Mouse (Mus musculus): ENCODE measurements at regions not wholly inside any gene's neighbourhood (a gene's known extent, or its start where the extent isn't known, plus 50 kb on each side); places are given as distances from the start of the nearest gene placed in this dataset.

DNA sequence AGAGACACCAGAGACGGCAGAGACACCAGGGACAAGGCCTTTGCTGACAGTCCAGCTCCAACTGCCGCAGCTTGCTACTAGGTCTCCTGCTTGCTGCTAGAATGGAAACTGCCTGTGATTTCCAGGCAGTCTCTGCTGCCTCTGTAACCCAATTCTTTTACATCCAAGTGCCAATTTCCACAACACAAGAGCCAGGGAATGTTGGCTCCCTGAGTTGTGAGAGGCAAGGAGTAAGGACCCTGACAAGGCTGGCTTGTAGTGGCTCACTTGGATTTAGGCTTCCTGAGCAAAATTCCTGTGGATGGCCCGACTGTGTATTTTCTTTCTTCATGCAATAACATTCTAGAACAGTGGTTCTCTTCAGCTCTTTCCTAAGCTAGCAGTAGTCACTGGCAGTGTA, 283.9 kb downstream of the Impad1 start:
- Histone ChIP-seq H3K4me2 (ENCODE audit: low read depth) (no peak overlapping the region), H3K36me3 (replicated peaks; ENCODE audit: control insufficient read depth, insufficient read depth, low read depth) (no peaks in the 10 kb centered on the region), H3K27me3 (ENCODE audit: control insufficient read depth, insufficient read depth, low read length) (no peaks in the 10 kb centered on the region), H3K27ac (no peak overlapping the region), H3K9ac (replicated peaks) (no peak overlapping the region), H3K4me3 (ENCODE audit: insufficient read depth in 1 of 2, low read depth in 2 of 2, low read length in 2 of 2) (no peak overlapping the region), H3K9me3 (ENCODE audit: control insufficient read depth, low read length) (no peaks in the 10 kb centered on the region), H3K4me1 (replicated peaks; ENCODE audit: control insufficient read depth in 2 of 2, insufficient read depth in 2 of 2, low read length in 1 of 2) (no peaks in the 10 kb centered on the region)
- no peak for ATAC-seq (ENCODE audit: insufficient read depth)
- WGBS (ENCODE audit: insufficient replicate concordance), result 50% methylated on average over 3 of the region's 3 CpGs
- no peak for TF ChIP-seq EP300 (IDR thresholded peaks at IDR 0.05; ENCODE audit: low read depth)
- TF ChIP-seq CTCF (IDR thresholded peaks at IDR 0.05; ENCODE audit: low read depth), result no peak
- DNase-seq (ENCODE audit: low read depth in 3 of 3, low spot score in 3 of 3), result no peak

GRCm38 (mm10) chr4:4497199-4497598, 296.0 kb downstream of the Impad1 start:
- DNase-seq (ENCODE audit: low read depth in 3 of 3, low spot score in 3 of 3) (no peak), ATAC-seq (ENCODE audit: insufficient read depth) (no peak)
- TF ChIP-seq CTCF (IDR thresholded peaks at IDR 0.05; ENCODE audit: low read depth) (no peak), EP300 (IDR thresholded peaks at IDR 0.05; ENCODE audit: low read depth) (no peak)
- H3K27ac ChIP-seq, result no peak overlapping the region
- no peak overlapping the region for H3K9ac ChIP-seq (replicated peaks)
- WGBS (ENCODE audit: insufficient replicate concordance), result 45% methylated on average over 1 of the region's 1 CpGs
- H3K9me3 ChIP-seq (ENCODE audit: control insufficient read depth, low read length), result no peaks in the 10 kb centered on the region
- no peaks in the 10 kb centered on the region for H3K4me1 ChIP-seq (replicated peaks; ENCODE audit: control insufficient read depth in 2 of 2, insufficient read depth in 2 of 2, low read length in 1 of 2)
- H3K36me3 ChIP-seq (replicated peaks; ENCODE audit: control insufficient read depth, insufficient read depth, low read depth), result no peaks in the 10 kb centered on the region
- no peaks in the 10 kb centered on the region for H3K27me3 ChIP-seq (ENCODE audit: control insufficient read depth, insufficient read depth, low read length)
- H3K4me3 ChIP-seq (ENCODE audit: insufficient read depth in 1 of 2, low read depth in 2 of 2, low read length in 2 of 2), result no peak overlapping the region
- H3K4me2 ChIP-seq (ENCODE audit: low read depth), result no peak overlapping the region

GRCm38 (mm10) chr4:4496181-4496580, 297.0 kb downstream of the Impad1 start:
- DNase-seq (ENCODE audit: low read depth in 3 of 3, low spot score in 3 of 3), result no peak
- Histone ChIP-seq H3K4me3 (ENCODE audit: insufficient read depth in 1 of 2, low read depth in 2 of 2, low read length in 2 of 2) (no peak overlapping the region), H3K4me1 (replicated peaks; ENCODE audit: control insufficient read depth in 2 of 2, insufficient read depth in 2 of 2, low read length in 1 of 2) (no peaks in the 10 kb centered on the region), H3K9me3 (ENCODE audit: control insufficient read depth, low read length) (no peaks in the 10 kb centered on the region), H3K4me2 (ENCODE audit: low read depth) (no peak overlapping the region), H3K36me3 (replicated peaks; ENCODE audit: control insufficient read depth, insufficient read depth, low read depth) (no peaks in the 10 kb centered on the region), H3K27ac (no peak overlapping the region), H3K27me3 (ENCODE audit: control insufficient read depth, insufficient read depth, low read length) (no peaks in the 10 kb centered on the region), H3K9ac (replicated peaks) (no peak overlapping the region)
- ATAC-seq (ENCODE audit: insufficient read depth), result no peak
- 42% methylated on average over 4 of the region's 4 CpGs for WGBS (ENCODE audit: insufficient replicate concordance)
- TF ChIP-seq EP300 (IDR thresholded peaks at IDR 0.05; ENCODE audit: low read depth) (no peak), CTCF (IDR thresholded peaks at IDR 0.05; ENCODE audit: low read depth) (no peak)

GRCm38 (mm10) chr4:4465169-4465714, 327.9 kb downstream of the Impad1 start:
- DNase-seq (ENCODE audit: low read depth in 3 of 3, low spot score in 3 of 3), result no peak
- no peaks in the 10 kb centered on the region for H3K9me3 ChIP-seq (ENCODE audit: control insufficient read depth, low read length)
- no peak overlapping the region for H3K9ac ChIP-seq (replicated peaks)
- no peaks in the 10 kb centered on the region for H3K36me3 ChIP-seq (replicated peaks; ENCODE audit: control insufficient read depth, insufficient read depth, low read depth)
- H3K4me2 ChIP-seq (ENCODE audit: low read depth), result no peak overlapping the region
- no peaks in the 10 kb centered on the region for H3K4me1 ChIP-seq (replicated peaks; ENCODE audit: control insufficient read depth in 2 of 2, insufficient read depth in 2 of 2, low read length in 1 of 2)
- ATAC-seq (ENCODE audit: insufficient read depth), result no peak
- no peaks in the 10 kb centered on the region for H3K27me3 ChIP-seq (ENCODE audit: control insufficient read depth, insufficient read depth, low read length)
- H3K4me3 ChIP-seq (ENCODE audit: insufficient read depth in 1 of 2, low read depth in 2 of 2, low read length in 2 of 2), result no peak overlapping the region
- 61% methylated on average over 4 of the region's 4 CpGs for WGBS (ENCODE audit: insufficient replicate concordance)
- TF ChIP-seq EP300 (IDR thresholded peaks at IDR 0.05; ENCODE audit: low read depth) (no peak), CTCF (IDR thresholded peaks at IDR 0.05; ENCODE audit: low read depth) (no peak)
- H3K27ac ChIP-seq, result no peak overlapping the region

GRCm38 (mm10) chr4:4464130-4464700, 328.9 kb downstream of the Impad1 start:
- no peak for TF ChIP-seq CTCF (IDR thresholded peaks at IDR 0.05; ENCODE audit: low read depth)
- Histone ChIP-seq H3K4me3 (ENCODE audit: insufficient read depth in 1 of 2, low read depth in 2 of 2, low read length in 2 of 2) (no peak overlapping the region), H3K27me3 (ENCODE audit: control insufficient read depth, insufficient read depth, low read length) (no peaks in the 10 kb centered on the region), H3K27ac (no peak overlapping the region), H3K4me1 (replicated peaks; ENCODE audit: control insufficient read depth in 2 of 2, insufficient read depth in 2 of 2, low read length in 1 of 2) (no peaks in the 10 kb centered on the region), H3K9me3 (ENCODE audit: control insufficient read depth, low read length) (no peaks in the 10 kb centered on the region), H3K9ac (replicated peaks) (no peak overlapping the region), H3K4me2 (ENCODE audit: low read depth) (no peak overlapping the region), H3K36me3 (replicated peaks; ENCODE audit: control insufficient read depth, insufficient read depth, low read depth) (no peaks in the 10 kb centered on the region)
- ATAC-seq (ENCODE audit: insufficient read depth) (no peak), DNase-seq (ENCODE audit: low read depth in 3 of 3, low spot score in 3 of 3) (no peak)
- 31% methylated on average over 4 of the region's 4 CpGs for WGBS (ENCODE audit: insufficient replicate concordance)
